Mouse (Mus musculus) bone marrow macrophage, adult 2 months (primary cell): ENCODE measurements around the gene Qpctl.

Experiments
- CTCF ChIP-seq: IDR thresholded peaks from 2 replicates; pipeline ENCODE4 v1.5.1; 2012; ENCODE audit warnings: low read depth, mild to moderate bottlenecking, low read length, moderate library complexity
- POLR2A ChIP-seq: IDR thresholded peaks from 2 replicates; pipeline ENCODE4 v1.6.1; 2012; ENCODE audit warnings: mild to moderate bottlenecking, low read depth, low read length, borderline replicate concordance

- TF ChIP-seq CTCF (no peak), POLR2A (no peak)
These were observed 48.8 kb downstream of the Qpctl start for GRCm38 (mm10) chr7:19100290-19100689.
